Mouse (Mus musculus) embryonic facial prominence, embryonic 13.5 days (tissue): Measurements from ENCODE around the gene Ublcp1. TPM values are rescaled to one million over a fixed set of nuclear protein-coding genes. Genes with fewer than 3 reads are reported as not detected.

ENCODE experiments used
- ATAC-seq: fragments of 200-750 bp; cut with Nextera tagmentation; 2 replicates; pipeline ENCODE4 v1.8.0; 2017; ENCODE audit warnings: low read depth; ENCODE audit not compliant: insufficient number of reproducible peaks, insufficient read depth, low FRiP score, low TSS enrichment
- H3K27ac ChIP-seq: fragments of 300-500 bp; sonication (generic); 2 replicates; pipeline ENCODE4 v1.5.1; 2015; ENCODE audit warnings: moderate library complexity, mild to moderate bottlenecking, inconsistent platforms
- H3K27me3 ChIP-seq: fragments of 300-500 bp; sonication (generic); 2 replicates; pipeline ENCODE4 v1.6.1; 2015; ENCODE audit warnings: mild to moderate bottlenecking, inconsistent platforms
- H3K36me3 ChIP-seq: fragments of 300-500 bp; sonication (generic); 2 replicates; pipeline ENCODE4 v1.6.1; 2015; ENCODE audit warnings: mild to moderate bottlenecking, inconsistent platforms
- H3K4me1 ChIP-seq: fragments of 300-500 bp; sonication (generic); 2 replicates; pipeline ENCODE4 v1.6.1; 2015; ENCODE audit warnings: inconsistent platforms
- H3K4me2 ChIP-seq: fragments of 300-500 bp; sonication (generic); 2 replicates; pipeline ENCODE4 v1.6.1; 2015; ENCODE audit warnings: moderate library complexity, mild to moderate bottlenecking, inconsistent platforms
- H3K4me3 ChIP-seq: fragments of 300-500 bp; sonication (generic); 2 replicates; pipeline ENCODE4 v1.5.1; 2015; ENCODE audit warnings: mild to moderate bottlenecking, inconsistent platforms
- H3K9ac ChIP-seq: fragments of 300-500 bp; sonication (generic); 2 replicates; pipeline ENCODE4 v1.6.1; 2015; ENCODE audit warnings: mild to moderate bottlenecking, inconsistent platforms
- H3K9me3 ChIP-seq: fragments of 300-500 bp; sonication (generic); 2 replicates; pipeline ENCODE4 v1.6.1; 2016; ENCODE audit warnings: inconsistent platforms
- WGBS: fragments of 180-500 bp; shearing (Covaris S2); methylation state at CpG from one replicate; pipeline ENCODE4 v1.1.7; 2015; ENCODE audit warnings: mixed read lengths; 5-methylcytosine and 5-hydroxymethylcytosine counted together
- microRNA-seq: library from miRNA; unstranded; fragments of <30 nt; microRNA quantifications from one replicate; pipeline ENCODE4, GENCODE M21; 2016
- polyA plus RNA-seq: library from polyadenylated mRNA; unstranded; fragments of >200 nt; fragmentation: Nextera tagmentation; extraction: Ambion mirVana; gene quantifications from 2 replicates; pipeline ENCODE4 v1.2.1, GENCODE M21; 2015

Ublcp1 gene
- polyA plus RNA-seq, 1 experiment from 2014 or later, result 72.8 TPM

DNA sequence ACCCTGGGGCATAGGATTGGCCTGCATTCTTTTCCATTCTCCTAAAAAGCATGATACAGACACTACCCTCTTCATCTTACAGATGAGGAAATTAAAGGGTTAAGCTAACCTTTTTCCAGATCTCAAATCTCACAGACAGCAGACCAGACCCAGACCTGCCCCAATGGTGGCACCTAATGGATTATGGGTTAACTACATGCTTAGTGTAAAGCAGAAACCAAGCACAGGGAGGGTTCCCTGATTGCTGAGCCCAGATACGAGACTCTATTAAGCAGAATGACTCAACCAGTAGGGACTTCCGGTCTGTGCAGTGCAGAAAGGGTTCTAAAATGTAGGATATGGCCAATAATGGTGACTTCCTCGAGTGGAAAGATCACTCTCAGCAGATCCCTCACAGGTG lies 59.9 kb downstream of the Ublcp1 start:
- H3K4me2 ChIP-seq, result no peak overlapping the region
- no peak overlapping the region for H3K9ac ChIP-seq
- no peak overlapping the region for H3K4me3 ChIP-seq
- H3K27me3 ChIP-seq, result no peaks in the 10 kb centered on the region
- no peaks in the 10 kb centered on the region for H3K36me3 ChIP-seq
- no peaks in the 10 kb centered on the region for H3K4me1 ChIP-seq
- H3K9me3 ChIP-seq, result no peaks in the 10 kb centered on the region
- no peak for ATAC-seq
- WGBS, result 54% methylated on average over 3 of the region's 3 CpGs
- H3K27ac ChIP-seq, result no peak overlapping the region

DNA sequence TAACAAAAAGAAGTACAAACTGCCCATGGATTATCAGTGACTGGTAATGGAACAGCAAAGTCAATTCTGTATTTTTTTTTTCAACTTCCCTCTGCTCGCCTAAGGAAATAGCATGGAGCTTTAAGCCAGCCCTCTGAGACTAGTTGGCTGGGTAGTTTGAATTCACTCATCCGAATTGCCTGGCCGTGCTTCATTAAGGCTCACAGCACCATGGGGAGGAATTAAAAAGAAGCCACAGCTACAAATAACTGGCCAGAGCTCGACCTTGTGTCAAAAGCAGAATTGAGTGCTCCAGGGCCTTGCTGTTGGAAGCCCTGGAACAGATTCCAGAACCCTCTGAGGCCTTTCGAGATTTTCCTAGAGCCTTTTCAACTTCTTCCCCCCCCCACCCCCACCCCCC lies 61.7 kb downstream of the Ublcp1 start:
- no peak overlapping the region for H3K9ac ChIP-seq
- no peaks in the 10 kb centered on the region for H3K4me1 ChIP-seq
- H3K27me3 ChIP-seq, result no peaks in the 10 kb centered on the region
- no peak overlapping the region for H3K27ac ChIP-seq
- no peak for ATAC-seq
- H3K4me2 ChIP-seq, result no peak overlapping the region
- no peaks in the 10 kb centered on the region for H3K9me3 ChIP-seq
- H3K4me3 ChIP-seq, result no peak overlapping the region
- no peaks in the 10 kb centered on the region for H3K36me3 ChIP-seq
- 22% methylated on average over 5 of the region's 5 CpGs for WGBS

DNA sequence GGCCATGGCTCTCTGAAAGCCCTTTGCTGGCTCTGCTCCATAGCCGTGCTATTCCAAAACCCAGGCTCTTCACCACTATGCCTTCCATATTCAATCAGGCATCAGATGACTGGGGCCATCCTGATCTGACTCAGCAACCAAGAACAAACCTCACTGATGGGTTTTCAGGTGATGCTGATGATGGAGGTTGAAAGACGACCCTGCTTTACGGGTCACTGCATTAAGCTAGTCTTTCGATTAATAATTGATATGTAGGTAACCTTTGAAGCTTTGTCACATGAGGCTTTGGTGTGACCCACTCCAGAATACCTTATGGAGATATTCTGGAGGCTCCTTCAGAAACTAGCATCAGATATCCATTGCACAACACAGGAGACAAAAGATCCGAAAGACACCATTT lies 63.8 kb downstream of the Ublcp1 start:
- Histone ChIP-seq H3K36me3 (no peaks in the 10 kb centered on the region), H3K4me1 (peaks cover 2% of the 10 kb centered on the region; the same call in 1 of the 2 replicates), H3K27ac (no peak overlapping the region), H3K9ac (no peak overlapping the region), H3K4me3 (no peak overlapping the region), H3K4me2 (no peak overlapping the region), H3K9me3 (no peaks in the 10 kb centered on the region), H3K27me3 (no peaks in the 10 kb centered on the region)
- WGBS, result 55% methylated on average over 5 of the region's 5 CpGs
- ATAC-seq, result no peak

DNA sequence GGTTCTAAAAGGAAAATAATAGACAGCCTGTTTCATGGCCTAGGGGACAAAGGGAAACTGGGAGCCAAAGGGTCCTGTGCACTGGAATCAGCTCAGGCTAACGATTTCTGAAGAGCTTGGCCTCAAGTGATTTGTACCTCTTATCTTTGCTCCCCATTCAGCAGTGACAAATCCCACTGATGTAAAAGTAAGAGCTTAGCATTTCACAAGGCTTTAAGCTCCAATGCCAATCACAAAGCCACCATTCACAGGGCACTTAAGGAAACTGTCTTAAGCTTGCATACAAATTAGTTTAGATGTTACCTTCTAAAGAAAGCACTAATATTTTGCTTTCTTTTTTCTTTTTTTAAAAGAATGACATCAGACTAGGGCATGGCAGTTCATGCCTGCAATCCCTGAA lies 64.3 kb downstream of the Ublcp1 start:
- H3K36me3 ChIP-seq, result no peaks in the 10 kb centered on the region
- no peak overlapping the region for H3K27ac ChIP-seq
- H3K4me2 ChIP-seq, result no peak overlapping the region
- WGBS, result 9% methylated on average over 1 of the region's 1 CpGs
- ATAC-seq, result no peak
- H3K9me3 ChIP-seq, result no peaks in the 10 kb centered on the region
- peaks cover 2% of the 10 kb centered on the region; the same call in 1 of the 2 replicates for H3K4me1 ChIP-seq
- no peaks in the 10 kb centered on the region for H3K27me3 ChIP-seq
- no peak overlapping the region for H3K9ac ChIP-seq
- no peak overlapping the region for H3K4me3 ChIP-seq

DNA sequence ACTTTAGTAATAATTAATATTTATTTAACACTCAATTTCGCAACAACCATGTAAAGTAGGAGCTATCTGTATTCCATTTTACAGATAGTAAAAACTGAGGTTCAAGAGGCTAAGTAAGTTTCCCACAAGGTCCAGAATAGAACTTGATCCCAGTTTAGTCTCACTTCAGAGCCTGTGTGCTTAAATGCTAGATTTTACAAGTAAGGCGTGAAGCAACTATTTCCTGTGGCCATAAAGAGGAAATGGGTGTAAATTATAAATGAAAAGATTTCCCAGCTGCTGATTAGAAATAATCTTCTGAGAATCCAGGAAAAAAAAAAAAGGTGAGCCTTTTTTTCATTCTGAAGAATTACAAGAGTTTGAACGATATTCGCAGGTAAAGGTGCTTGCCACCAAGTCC lies 65.2 kb downstream of the Ublcp1 start:
- Histone ChIP-seq H3K36me3 (no peaks in the 10 kb centered on the region), H3K4me1 (peaks cover 2% of the 10 kb centered on the region; the same call in 1 of the 2 replicates), H3K27ac (no peak overlapping the region), H3K4me2 (no peak overlapping the region), H3K4me3 (no peak overlapping the region), H3K27me3 (no peaks in the 10 kb centered on the region), H3K9ac (no peak overlapping the region), H3K9me3 (no peaks in the 10 kb centered on the region)
- WGBS, result 91% methylated on average over 4 of the region's 4 CpGs
- no peak for ATAC-seq

Small RNA genes within 50 kb of the gene (microRNA-seq; reads per million reads assigned to microRNA genes)
- not detected for gene Gm22121

Other genes with a start within 250 kb of the Ublcp1 start
- gene Il12b, start 70.4 kb downstream of the Ublcp1 start, polyA plus RNA-seq, result not detected in 2 replicates
- 73.6 and 78.2 TPM in 2 replicates for gene Rnf145, start 48.5 kb upstream of the Ublcp1 start, polyA plus RNA-seq
- 69.1 and 77.2 TPM in 2 replicates for gene Ebf1, start 146.8 kb upstream of the Ublcp1 start, polyA plus RNA-seq